Mouse (Mus musculus) cerebellum, postnatal 36 days (tissue): ENCODE measurements around the gene Slc38a8.

ENCODE experiments used
- DNase-seq, 2 experiments: peaks; one replicate each; pipeline ENCODE4 v3.0.0; 2021 to 2022; ENCODE audit warnings: mixed read lengths in 2 of 2

Slc38a8 gene

DNA sequence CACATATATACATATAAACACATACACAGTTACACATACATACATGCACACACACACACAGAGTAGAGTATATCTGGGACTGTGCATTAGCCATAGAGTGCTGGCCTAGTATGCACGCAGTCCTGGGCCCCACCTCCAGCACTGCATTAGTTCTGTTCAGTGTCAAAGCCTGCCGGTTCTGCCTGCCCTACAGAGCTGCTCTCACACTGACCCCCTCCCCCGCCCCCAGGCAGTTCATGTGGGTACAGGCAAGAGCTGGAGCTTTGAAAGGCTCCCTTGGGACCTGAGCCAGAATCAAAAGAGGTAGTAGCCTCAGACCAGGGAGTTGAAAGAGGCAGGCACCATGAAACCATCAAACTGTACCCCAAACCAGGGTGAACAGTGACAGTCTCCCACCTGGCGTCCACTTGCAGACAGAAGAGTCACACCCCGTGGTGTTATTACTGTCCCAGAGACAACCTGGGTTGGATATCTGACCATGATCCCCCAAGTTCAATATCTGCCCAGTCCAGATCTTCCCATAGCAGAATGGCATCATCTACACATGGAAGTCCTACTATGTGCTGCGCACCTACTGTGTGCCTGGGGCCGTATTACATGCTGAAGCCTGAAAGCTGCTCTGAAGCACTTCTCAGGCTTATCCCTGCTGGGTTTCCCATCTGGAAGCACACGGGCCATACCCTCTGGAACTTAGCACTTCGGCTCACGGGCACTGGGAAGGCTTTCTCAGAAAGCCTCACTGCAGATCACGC is 17.2 kb downstream of the Slc38a8 start:
- no peak for DNase-seq

DNA sequence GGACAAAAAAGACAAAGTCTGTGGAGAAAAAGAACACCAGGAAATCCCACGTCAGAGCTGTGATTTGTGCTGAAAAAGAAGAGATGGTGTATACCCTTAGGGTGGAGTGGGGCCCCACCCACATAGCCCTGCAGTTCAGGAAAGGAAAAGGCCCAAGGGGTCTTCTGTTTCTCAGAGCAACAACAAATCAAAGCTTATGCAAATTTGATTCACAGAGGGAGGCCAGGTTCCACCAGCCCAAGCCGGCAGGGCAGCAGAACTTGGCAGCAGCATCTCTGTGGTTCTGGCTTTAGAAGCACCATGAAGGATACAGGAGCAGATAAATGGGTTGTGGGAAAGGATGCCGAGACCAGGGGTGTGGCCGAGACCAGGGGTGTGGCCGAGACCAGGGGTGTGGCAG is 22.8 kb downstream of the Slc38a8 start:
- no peak for DNase-seq

DNA sequence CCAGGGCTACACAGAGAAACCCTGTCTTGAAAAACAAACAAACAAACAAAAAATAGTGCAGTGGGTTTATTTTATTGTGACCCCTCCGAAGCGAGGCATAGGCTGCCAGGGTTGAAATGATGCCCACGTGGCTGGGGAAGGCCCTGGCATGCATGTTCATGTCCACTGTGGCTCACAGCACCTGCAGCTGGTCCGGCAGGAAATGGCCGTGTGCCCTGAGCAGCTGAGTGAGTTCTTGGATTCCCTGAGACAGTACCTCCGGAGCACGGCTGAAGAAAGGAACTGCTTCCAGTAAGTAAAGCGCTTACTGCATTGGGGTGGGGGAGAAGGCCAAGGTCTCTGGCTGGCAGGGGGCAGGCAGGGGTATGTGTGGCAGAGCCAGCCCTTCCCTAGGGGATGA is 33.4 kb downstream of the Slc38a8 start:
- no peak for DNase-seq

DNA sequence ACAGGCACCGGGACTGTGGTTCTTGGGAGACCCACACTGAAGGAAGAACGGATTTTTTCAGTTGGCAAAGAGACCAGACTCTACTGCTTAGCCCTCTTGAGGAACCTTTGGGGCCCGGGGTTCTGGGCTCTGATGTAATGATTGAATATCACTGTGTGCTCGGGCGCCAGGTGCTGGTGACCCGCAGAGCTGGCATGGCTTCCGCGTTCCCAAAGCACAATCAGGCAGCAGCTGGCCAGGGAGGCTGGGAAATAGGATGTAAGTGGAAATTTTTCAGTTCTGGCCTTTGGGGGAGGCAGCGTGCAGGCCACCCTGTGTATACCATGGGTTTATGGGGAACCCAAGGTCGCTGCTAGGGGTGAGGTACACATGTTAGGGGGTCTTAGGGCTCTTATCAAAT is 34.7 kb downstream of the Slc38a8 start:
- no peak for DNase-seq

DNA sequence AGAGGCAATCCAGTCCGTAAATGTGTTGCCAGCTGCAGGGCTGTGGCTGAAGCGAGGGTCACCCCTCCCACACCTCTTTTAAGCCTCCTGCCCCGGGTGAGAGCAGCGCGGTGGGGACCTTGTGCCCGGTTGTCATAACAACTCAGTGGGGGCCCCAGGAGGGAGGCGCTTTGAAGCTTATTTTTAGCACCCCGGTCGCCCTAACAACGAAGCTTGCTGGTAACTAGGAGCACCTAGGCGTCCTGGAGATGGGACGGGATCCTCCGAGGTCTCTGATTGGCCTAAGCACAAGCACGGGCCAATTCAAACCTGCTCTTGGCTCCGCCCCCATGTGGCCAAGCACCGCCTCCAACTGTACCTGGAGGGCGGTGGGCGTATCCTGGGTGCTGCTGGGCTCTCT is 35.4 kb downstream of the Slc38a8 start:
- DNase-seq: no peak

DNA sequence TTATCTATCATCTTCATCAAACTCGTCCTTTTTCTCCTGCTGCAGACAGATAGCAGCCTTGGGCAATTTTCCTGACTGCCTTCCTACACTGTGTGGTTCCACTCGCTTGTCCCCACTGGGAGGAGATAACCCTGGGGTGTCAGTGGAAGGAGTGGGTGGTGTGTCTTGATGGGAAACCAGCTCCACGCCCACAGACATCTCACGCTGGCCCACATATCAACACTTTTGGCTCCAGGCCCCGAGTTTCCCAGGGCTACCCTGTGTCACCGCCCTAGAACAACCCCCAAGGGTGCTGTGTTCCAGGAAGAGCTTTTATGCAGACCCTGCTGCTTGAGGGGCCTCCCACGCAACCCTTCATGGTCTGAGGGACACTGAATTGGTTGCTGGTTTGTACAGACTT is 37.8 kb downstream of the Slc38a8 start:
- no peak for DNase-seq

DNA sequence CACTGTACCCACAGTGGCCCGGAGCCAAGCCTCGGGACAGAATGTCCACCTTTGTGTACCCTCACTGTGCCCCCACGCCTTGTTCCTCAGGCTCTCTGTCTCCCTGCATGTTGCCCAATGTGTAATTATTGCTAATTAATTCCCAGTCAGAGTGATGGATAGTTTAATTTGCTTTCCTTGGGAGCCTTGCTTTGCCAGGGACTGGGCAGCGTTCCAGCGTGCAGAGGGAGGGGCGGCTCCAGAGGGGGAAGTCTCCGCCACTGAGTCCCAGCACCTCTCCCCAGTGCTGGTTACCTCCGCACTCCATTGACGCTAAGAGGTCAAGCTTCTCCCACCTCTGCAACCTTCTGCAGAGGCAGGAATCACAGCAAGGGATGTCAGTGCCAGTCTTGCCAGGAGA is 40.1 kb downstream of the Slc38a8 start:
- DNase-seq: no peak

DNA sequence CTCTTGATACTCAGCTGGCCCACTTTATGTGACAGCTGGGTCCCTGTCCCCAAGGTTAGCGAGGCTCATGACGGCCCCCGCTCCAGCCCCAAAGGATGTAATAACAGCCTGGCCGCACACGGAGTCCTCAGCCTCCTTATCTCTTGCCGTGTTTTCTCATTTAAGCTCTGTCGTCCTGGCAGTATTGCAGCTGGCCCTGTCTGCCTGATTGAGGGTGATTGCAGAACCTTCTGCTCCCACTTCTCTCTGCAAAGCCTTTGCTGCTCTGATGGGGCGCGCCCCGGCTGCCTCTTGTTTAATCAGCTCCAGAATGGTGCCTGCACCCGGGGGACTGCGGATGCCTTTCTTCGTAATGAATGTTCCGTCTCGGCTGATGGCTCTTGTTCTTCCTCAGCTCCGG is 41.8 kb downstream of the Slc38a8 start:
- no peak for DNase-seq

DNA sequence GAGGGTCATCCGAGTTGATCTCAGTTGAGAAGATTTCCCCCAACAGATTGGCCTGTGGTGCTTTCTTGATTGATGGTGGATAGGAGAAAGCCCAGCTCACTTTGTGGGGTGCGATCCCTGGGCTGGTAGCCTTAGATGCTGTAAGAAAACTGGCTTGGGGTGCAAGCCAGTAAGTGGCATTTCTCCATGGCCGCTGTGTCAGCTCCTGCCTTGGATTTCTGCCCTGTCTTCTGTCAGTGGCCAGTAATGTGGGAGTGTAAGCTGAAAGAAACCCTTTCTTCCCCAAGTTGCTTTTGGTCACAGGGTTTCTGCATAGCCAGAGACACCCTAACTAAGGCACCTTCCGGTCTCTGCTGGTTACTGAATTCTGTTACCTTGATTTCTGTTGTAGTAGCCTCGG is 45.5 kb downstream of the Slc38a8 start:
- DNase-seq: no peak

DNA sequence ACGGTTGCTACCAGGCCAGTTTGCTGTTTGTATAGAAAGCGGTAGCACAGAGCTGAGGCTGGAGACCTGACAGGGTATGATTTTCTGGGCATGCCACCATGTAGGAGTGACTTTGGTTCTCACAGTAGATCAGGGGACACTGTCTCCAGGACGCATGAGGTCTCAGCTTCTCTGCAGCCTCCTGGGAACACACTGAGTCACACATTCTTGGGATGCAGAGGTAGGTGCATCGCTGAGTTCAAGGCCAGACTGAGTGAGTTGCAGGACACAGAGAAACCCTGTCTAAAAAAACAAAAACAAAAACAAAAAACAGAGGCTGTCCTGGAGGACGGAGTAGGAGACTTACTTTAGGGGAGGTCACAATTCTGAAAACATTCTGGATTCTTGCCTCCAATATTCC is 48.6 kb downstream of the Slc38a8 start:
- DNase-seq: no peak

DNA sequence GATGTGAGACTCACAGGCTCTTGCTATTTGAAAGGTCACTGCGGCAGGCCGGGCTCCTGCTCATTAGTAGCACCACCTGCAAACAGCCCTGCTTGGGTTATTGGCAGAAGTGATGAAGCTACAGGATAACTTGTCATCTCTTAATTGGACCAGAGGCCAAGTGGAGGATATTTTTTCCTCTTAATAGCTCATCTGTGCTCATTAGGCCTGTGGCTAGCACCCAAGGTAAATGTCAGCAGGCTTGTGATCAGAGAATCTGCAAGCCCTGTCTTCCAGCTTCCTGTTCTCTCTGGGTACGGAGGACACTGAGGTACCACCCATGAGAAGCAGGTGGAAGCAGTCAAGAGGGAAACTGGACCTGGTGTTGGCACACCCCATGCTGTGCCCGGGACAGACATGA is 50.4 kb downstream of the Slc38a8 start:
- DNase-seq: no peak

DNA sequence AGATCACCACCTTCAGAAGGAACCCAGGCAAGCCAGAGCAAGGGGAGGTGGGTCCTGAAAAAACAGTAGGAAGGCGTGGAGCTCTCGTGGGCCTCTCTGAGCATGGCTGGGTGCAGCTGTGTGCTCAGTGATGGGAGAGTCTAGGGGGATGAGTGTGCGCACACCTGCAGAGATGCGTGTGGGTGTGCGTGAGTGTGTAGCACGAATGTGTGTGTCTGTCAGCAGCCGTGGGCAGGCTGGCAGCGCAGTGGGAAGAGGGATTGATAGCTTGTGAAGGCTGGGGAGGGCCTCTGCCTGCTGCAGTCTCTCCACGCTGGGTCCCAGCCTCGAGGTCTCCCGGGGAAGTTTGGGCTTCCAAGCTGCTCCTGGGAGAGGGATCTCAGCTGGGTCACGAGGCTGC is 51.9 kb downstream of the Slc38a8 start:
- DNase-seq: no peak

DNA sequence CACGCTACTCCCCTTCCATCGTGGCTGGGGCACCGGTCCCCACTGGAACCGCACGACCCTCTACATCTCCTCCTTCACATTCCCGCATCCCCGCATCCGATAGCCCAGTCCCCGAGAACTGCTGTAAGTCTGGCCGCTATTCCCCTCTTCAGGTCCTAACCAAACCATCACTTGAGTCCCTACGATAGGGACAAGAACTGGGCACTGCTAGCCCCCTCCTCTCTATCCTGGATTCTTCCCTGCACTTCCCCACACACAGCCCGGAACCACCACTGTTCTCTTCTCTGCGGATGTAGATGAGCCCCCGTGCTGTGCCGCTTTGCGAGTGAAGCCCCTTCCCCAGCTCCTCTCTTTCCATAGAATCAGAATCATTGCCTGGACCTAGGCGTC is 53.7 kb downstream of the Slc38a8 start:
- DNase-seq: no peak

DNA sequence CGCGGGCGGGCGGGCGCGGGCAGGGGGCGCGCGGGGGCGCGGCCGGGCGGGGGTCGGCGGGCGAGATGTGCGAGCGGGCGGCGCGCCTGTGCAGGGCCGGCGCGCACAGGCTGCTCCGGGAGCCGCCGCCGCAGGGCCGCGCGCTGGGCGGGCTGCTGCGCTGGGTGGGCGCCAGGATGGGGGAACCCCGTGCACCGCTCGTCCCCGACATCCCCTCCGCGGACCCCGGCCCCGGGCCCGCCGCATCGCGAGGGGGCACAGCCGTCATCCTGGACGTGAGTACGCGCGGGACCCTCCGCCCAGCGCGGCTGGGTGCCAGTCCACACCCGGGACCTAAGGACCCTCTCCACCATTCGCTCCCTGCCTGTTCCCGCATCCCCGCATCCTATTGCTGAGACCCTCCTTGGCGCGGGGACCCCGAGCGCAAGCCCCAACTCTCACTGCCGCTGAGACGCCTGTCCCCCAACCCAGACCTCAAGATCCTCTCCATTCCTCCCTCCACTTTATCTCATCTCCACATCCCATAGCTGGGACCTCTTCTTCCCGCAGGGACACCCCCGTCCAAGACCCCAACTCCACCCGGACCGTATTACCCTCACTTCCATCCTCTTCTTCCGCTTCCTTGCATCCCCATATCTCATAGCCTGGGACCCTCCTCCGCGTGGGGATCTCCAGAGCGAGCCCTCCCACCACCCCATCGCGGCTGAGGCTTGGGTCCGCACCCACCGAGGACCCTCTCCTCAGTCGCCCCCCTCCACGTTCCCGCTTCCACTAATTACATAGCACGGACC is 54.3 kb downstream of the Slc38a8 start:
- DNase-seq: no peak

DNA sequence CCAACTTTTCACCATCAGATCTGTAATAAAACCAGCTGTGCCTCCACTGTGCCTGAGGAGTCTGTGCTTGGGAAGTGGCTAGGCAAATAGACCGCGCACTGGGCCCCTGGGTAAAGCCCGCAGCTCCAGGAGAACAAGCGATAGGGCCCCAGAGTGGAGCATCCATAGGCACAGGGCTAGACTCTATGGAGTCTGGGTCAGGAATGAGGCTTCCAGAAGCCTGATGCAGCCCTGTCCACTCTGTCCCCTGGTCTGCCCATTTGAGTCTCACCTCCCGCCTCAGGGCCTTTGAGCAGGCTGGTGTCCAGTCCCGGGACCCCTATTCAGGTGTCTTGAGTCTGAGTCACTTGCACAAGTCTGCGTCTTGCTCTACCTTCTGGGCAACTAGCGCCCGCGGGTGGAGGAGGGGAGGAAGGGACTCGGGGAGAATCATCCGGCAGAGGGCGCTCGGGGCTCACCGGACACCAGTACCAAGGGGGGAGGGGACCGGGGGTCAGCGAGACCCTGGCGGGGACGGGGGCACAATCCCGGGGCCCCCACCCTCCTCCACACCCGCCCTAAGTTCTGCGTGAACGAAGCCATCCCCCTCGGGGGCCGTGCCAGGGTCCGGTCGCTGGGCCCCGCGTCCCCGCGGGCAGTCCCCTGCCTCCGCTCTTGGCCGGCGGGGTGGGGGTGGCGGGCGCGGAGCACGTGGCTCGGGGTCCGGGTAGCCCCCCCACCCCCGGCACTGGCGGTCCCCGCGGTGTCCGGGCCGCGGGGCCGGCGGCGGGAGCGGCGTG is 55.1 kb downstream of the Slc38a8 start, which contains the start of gene Necab2:
TSS of gene Necab2 (plus strand) at position 509 of the 779 bp plus-strand sequence.
- DNase-seq: peak; percentile 87

DNA sequence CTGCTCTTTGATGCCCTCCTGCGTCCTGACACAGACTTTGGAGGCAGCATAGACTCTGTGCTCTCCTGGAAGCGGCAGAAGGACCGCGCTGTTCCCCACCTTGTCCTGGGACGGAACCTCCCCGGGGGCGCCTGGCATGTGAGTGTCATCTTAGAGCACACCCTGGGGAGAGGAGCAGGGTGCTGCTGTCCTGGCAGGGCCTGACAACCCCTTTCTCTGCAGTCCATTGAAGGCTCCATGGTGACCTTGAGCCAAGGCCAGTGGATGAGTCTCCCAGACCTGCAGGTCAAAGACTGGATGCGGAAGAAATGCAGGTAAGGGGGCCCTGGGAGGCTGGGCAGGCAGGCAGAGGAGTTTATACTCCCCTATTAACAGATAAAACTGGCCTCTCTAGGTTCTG is 58.5 kb downstream of the Slc38a8 start:
- no peak for DNase-seq

DNA sequence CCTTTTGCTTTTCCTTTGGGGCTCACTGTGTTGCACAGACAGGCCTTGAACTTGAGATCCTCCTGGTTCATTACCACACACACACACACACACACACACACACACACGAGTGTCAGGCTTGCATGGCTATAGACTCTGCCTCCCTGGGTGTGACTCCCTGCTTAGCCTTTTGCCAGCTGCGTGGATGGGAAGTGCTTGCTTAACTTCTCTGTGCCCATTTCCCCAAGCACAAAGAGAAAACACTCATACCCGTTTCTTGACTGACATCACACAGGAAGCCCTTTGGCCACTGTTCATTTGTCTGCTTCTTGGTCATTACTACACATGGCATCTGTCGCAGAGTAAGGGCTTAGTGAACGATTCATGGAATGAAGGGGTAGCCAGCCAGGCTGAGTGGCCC is 59.5 kb downstream of the Slc38a8 start:
- no peak for DNase-seq

DNA sequence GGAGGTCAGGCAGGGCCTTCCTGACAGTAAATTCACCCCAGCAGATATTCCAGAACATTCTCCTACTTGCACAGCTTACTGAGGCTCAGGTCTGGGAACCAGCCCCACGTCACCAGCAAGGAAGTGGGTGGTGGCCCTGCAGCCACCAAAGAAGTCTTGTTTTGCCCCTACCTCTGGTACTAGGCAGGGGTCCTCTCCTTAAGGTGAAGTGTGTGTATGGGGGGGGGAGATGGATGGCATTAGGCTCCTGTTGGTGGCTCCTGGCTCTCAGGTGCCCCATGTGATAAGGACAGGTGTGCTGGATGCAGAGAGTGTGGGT is 60.6 kb downstream of the Slc38a8 start:
- DNase-seq: no peak

DNA sequence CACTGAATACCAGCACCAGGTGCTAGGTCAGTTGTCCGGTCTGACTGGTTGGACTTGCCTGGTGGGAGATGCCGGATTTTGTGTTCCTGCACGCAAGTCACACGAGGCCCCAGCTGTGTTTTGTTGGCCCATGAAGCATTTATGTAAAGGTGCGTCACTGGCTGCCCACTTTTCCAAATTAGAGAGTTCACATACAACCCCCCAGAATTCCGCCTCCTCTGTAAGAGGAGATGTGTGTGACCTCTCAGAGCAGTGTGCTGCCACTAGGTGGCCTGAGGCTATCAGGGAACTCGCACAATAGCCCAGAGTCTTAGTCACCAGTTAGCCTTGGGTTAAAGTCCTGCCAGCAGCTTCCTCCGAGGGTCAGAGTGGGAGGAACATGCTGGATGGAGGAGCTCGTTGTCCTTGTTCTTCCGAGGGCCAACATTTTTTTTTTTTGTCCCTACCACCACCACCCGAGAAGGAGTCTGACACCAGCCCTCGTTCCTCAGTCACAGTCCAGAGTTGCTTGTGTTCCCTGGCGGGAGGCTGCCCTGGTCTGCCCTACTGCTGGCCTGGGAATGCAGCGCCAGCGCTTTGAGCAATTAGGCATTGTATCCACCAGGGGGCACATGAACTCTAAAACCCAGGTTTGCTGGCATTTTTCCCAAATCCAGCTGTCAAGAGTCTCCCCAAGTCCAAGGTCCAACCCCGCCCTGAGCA is 61.1 kb downstream of the Slc38a8 start:
- peak; percentile 51 to 60 for DNase-seq

DNA sequence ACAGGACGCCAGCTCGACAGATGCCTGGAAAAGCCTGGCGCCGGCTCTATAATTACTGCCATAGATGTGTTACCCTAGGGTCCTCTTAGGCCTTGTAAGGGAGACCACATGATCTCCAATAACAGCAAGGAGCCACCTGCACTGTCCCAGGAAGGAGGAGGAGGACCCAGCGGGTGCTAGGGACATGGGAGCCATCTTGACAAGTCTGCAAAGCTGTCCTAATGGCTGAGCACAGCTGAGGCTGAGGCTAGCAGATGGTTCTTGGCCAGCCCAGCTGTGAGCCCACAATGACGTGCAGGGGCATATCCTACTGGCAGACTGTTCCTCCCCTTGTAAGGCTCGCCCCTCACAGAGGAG is 61.6 kb downstream of the Slc38a8 start:
- DNase-seq: no peak

DNA sequence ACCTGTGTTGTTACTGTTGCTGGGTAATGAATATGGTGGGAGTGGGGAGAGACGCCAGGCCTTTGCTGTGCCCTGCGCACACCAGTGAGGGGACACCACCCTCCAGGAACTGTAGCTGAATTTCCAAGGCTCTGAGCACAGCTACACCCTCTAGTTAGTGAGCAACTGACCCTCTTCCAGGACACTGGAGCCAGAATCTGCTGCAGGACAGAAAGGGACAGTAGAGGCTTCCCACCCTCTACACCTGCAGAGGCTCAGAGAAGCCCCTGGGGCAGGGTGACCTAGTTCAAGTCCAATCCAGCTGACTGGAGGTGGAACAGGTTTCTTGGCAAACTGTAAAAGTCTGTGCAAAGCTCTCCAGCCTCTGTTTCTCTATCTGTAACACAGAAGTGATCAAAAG is 62.1 kb downstream of the Slc38a8 start:
- no peak for DNase-seq

DNA sequence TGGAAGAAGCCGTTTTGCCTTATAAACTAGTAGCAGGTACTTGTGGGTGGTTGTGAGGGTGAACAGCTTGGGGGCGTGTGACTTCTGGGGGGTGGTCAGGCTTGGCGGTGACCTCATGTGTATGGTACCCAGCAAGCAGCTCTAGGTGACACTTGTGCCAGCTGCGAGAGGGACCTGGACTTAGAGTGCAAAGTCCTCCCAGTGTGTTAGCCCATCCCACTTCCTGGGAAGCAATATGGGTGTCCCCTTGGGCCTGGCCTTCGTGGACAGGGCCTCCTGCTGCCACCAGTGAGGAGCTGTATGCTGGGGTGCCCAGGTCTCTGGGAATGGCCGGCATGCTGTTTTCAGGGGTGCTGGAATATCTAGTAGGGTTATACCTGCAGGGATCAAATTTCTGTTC is 62.6 kb downstream of the Slc38a8 start:
- no peak for DNase-seq

DNA sequence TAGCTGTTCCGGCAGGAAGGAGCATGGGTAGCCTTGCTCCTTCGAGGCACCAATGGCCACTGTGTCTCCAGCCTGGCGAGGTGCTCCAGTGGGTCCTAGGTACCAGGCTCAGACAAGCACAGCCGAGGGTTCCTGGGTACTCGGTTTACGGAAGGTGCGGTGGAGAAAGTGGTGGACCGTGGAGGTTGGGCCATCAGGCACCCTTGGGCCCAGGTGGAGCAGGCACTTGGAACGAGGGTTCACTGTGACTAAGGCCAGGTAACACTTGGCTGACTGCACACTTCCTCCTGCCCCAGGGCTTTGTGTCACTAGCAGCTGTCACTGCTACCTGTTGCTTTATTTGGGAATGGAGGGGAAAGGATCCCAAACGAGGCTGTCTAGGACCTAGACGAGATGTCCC is 64.0 kb downstream of the Slc38a8 start:
- DNase-seq: no peak
